Mouse (Mus musculus): ENCODE results near the gene Mars2.

Mars2 gene

GRCm38 (mm10) chr1:55236890-55237642 is at the start of gene Mars2:
Gene Mars2, plus strand, starts transcription at chr1:55237177.
- peak; percentile 90 for DNase-seq (ENCODE audit: low read depth in 2 of 2, low spot score in 2 of 2)

- no peak for DNase-seq (ENCODE audit: low read depth in 2 of 2, low spot score in 2 of 2)
These were observed 45.0 kb upstream of the Mars2 start for GRCm38 (mm10) chr1:55192015-55192414.

- peak; percentile 10 to 31 for DNase-seq (ENCODE audit: low read depth in 2 of 2, low spot score in 2 of 2)
These were observed 44.2 kb upstream of the Mars2 start for GRCm38 (mm10) chr1:55192824-55193223.

- no peak for DNase-seq (ENCODE audit: low read depth in 2 of 2, low spot score in 2 of 2)
These were observed 43.7 kb upstream of the Mars2 start for GRCm38 (mm10) chr1:55193316-55193715.

- DNase-seq (ENCODE audit: low read depth in 2 of 2, low spot score in 2 of 2): no peak
These were observed 42.7 kb upstream of the Mars2 start for GRCm38 (mm10) chr1:55194064-55194915.

- no peak for DNase-seq (ENCODE audit: low read depth in 2 of 2, low spot score in 2 of 2)
These were observed 42.0 kb upstream of the Mars2 start for GRCm38 (mm10) chr1:55195021-55195420.

- peak in 1 of 2 experiments; percentile 20 for DNase-seq (ENCODE audit: low read depth in 2 of 2, low spot score in 2 of 2)
These were observed 40.5 kb upstream of the Mars2 start for GRCm38 (mm10) chr1:55196327-55197003.

- no peak for DNase-seq (ENCODE audit: low read depth in 2 of 2, low spot score in 2 of 2)
These were observed 38.3 kb upstream of the Mars2 start for GRCm38 (mm10) chr1:55198719-55199118.

GRCm38 (mm10) chr1:55201850-55202752 is 34.9 kb upstream of the Mars2 start:
- DNase-seq (ENCODE audit: low read depth in 2 of 2, low spot score in 2 of 2): no peak

- DNase-seq (ENCODE audit: low read depth in 2 of 2, low spot score in 2 of 2): no peak
These were observed 31.1 kb upstream of the Mars2 start for GRCm38 (mm10) chr1:55205808-55206327.

GRCm38 (mm10) chr1:55207561-55207960 is 29.4 kb upstream of the Mars2 start:
- no peak for DNase-seq (ENCODE audit: low read depth in 2 of 2, low spot score in 2 of 2)

GRCm38 (mm10) chr1:55208500-55209140 is 28.4 kb upstream of the Mars2 start:
- no peak for DNase-seq (ENCODE audit: low read depth in 2 of 2, low spot score in 2 of 2)

- DNase-seq (ENCODE audit: low read depth in 2 of 2, low spot score in 2 of 2): peak; percentile 15 to 43
These were observed 26.6 kb upstream of the Mars2 start for GRCm38 (mm10) chr1:55210202-55210965.

- no peak for DNase-seq (ENCODE audit: low read depth in 2 of 2, low spot score in 2 of 2)
These were observed 25.9 kb upstream of the Mars2 start for GRCm38 (mm10) chr1:55211081-55211480.

- DNase-seq (ENCODE audit: low read depth in 2 of 2, low spot score in 2 of 2): no peak
These were observed 24.2 kb upstream of the Mars2 start for GRCm38 (mm10) chr1:55212771-55213170.

- DNase-seq (ENCODE audit: low read depth in 2 of 2, low spot score in 2 of 2): no peak
These were observed 23.5 kb upstream of the Mars2 start for GRCm38 (mm10) chr1:55213475-55213874.

- DNase-seq (ENCODE audit: low read depth in 2 of 2, low spot score in 2 of 2): no peak
These were observed 23.0 kb upstream of the Mars2 start for GRCm38 (mm10) chr1:55213936-55214335.

GRCm38 (mm10) chr1:55215185-55215813 is 21.7 kb upstream of the Mars2 start:
- DNase-seq (ENCODE audit: low read depth in 2 of 2, low spot score in 2 of 2): peak; percentile 25 to 44

GRCm38 (mm10) chr1:55217191-55217590 is 19.8 kb upstream of the Mars2 start:
- no peak for DNase-seq (ENCODE audit: low read depth in 2 of 2, low spot score in 2 of 2)
